Mouse (Mus musculus): ENCODE measurements around the gene Gjc2.

DNA sequence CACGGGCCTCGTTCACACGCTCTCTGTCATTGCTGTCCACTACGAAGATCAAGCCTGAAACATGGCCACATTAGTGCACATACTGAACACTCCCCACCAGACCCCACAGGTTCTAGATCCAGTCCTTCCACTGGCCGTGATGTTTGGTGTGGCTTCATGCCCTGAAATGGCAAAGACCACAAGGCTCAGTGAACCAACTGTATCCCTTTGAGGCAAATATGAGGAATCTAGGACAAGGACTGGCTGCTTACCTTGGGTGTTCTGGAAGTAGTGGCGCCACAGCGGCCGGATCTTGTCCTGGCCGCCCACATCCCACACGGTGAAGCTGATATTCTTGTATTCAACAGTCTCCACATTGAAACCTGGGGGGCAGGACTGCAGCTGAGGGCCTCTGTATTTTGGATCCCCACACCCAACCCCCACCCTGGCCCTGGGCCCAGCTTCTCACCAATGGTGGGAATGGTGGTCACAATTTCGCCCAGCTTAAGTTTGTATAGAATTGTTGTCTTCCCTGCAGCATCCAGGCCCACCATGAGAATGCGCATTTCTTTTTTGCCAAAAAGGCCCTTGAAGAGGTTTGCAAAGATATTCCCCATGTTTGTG is 30.0 kb upstream of the Gjc2 start:
- TF ChIP-seq CTCF (IDR thresholded peaks at IDR 0.05; ENCODE audit: insufficient read depth, low read length): no peak
- TF ChIP-seq POLR2A (IDR thresholded peaks at IDR 0.05; ENCODE audit: borderline replicate concordance, extremely low read depth, low read depth, low read length): no peak
